Mouse (Mus musculus) midbrain, embryonic 13.5 days (tissue): ENCODE data around the gene Gng3. TPM values are rescaled to one million over a fixed set of nuclear protein-coding genes. Genes with fewer than 3 reads are reported as not detected.

Experiments
- ATAC-seq: fragments of 200-750 bp; cut with Nextera tagmentation; 2 replicates; pipeline ENCODE4 v1.8.0; 2017; ENCODE audit warnings: mild to moderate bottlenecking, moderate TSS enrichment, moderate library complexity
- H3K27ac ChIP-seq: fragments of 300-500 bp; sonication (generic); 2 replicates; pipeline ENCODE4 v1.5.1; 2015; ENCODE audit warnings: inconsistent platforms, mild to moderate bottlenecking, moderate library complexity
- H3K27me3 ChIP-seq: fragments of 300-500 bp; sonication (generic); 2 replicates; pipeline ENCODE4 v1.6.1; 2015; ENCODE audit warnings: mild to moderate bottlenecking, inconsistent platforms
- H3K36me3 ChIP-seq: fragments of 300-500 bp; sonication (generic); 2 replicates; pipeline ENCODE4 v1.6.1; 2015; ENCODE audit warnings: mild to moderate bottlenecking, inconsistent platforms
- H3K4me1 ChIP-seq: fragments of 300-500 bp; sonication (generic); replicated peaks from 2 replicates; pipeline ENCODE4 v1.6.1; 2015; ENCODE audit warnings: inconsistent platforms
- H3K4me2 ChIP-seq: fragments of 300-500 bp; sonication (generic); replicated peaks from 2 replicates; pipeline ENCODE4 v1.6.1; 2015; ENCODE audit warnings: moderate library complexity, mild to moderate bottlenecking, inconsistent platforms
- H3K4me3 ChIP-seq: fragments of 300-500 bp; sonication (generic); replicated peaks from 2 replicates; pipeline ENCODE4 v1.5.1; 2015; ENCODE audit warnings: mild to moderate bottlenecking, inconsistent platforms
- H3K9ac ChIP-seq: fragments of 300-500 bp; sonication (generic); replicated peaks from 2 replicates; pipeline ENCODE4 v1.6.1; 2015; ENCODE audit warnings: mild to moderate bottlenecking, inconsistent platforms
- H3K9me3 ChIP-seq: fragments of 300-500 bp; sonication (generic); 2 replicates; pipeline ENCODE4 v1.6.1; 2016; ENCODE audit warnings: mild to moderate bottlenecking, inconsistent platforms
- WGBS: fragments of 180-500 bp; shearing (Covaris S2); methylation state at CpG from one replicate; pipeline ENCODE4 v1.1.7; 2015; 5-methylcytosine and 5-hydroxymethylcytosine counted together
- polyA plus RNA-seq: library from polyadenylated mRNA; unstranded; fragments of >200 nt; fragmentation: Nextera tagmentation; extraction: Ambion mirVana; gene quantifications from 2 replicates; pipeline ENCODE4 v1.2.1, GENCODE M21; 2015

Gene Gng3
- polyA plus RNA-seq, 1 experiment from 2014 or later, result 310 TPM

DNA sequence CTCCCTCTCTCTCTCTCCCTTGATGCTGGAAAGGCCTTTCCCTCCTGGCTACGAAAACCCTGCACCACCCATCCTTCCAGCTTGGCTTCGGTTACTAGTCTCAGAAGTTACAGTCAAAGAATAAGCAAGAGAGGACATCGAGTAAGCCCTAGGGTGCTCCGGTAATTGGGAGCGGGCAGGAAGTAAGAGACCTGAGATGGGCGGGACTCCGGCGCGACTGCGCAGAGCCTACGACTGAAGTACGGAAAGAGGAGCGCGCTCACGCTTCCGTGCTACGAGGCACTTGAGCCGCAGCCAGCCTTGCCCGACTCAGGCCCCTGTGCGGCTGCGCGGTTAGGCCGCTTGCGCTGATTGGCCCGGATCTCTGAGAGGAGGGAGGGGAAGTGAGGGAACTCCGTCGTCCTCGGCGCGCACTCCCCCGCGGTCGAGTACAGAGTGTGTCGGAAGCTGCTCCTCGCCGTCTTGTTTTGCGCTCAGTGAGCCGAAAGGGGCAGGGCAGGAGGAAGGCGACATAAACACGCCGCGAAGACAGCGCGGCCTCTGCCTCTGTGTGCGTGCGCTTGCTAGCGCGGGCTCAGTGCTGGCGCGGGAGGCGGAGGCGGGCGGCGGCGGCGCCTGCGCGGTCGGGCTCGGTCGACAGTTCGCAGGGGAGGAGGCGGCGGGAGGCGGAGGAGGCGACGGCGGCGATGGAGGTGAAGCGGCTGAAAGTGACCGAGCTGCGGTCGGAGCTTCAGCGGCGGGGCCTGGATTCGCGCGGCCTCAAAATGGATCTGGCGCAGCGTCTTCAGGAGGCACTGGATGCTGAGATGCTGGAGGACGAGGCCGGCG lies 19.2 kb downstream of the Gng3 start, which contains the start of gene Hnrnpul2:
Hnrnpul2 (plus strand) TSS at position 415 of the 828 bp plus-strand sequence.
- Histone ChIP-seq H3K36me3 (peaks cover 32% of the 10 kb centered on the region), H3K27ac (peak within 1 kb of the TSS; percentile 96), H3K9ac (peak within 1 kb of the TSS; percentile 93), H3K4me2 (peak within 1 kb of the TSS; percentile 98), H3K4me1 (peaks cover 62% of the 10 kb centered on the region), H3K27me3 (no peaks in the 10 kb centered on the region), H3K4me3 (peak within 1 kb of the TSS; percentile 81), H3K9me3 (no peaks in the 10 kb centered on the region)
- WGBS, result under 1% methylated on average over 82 of the region's 83 CpGs
- peak; percentile 97 for ATAC-seq

DNA sequence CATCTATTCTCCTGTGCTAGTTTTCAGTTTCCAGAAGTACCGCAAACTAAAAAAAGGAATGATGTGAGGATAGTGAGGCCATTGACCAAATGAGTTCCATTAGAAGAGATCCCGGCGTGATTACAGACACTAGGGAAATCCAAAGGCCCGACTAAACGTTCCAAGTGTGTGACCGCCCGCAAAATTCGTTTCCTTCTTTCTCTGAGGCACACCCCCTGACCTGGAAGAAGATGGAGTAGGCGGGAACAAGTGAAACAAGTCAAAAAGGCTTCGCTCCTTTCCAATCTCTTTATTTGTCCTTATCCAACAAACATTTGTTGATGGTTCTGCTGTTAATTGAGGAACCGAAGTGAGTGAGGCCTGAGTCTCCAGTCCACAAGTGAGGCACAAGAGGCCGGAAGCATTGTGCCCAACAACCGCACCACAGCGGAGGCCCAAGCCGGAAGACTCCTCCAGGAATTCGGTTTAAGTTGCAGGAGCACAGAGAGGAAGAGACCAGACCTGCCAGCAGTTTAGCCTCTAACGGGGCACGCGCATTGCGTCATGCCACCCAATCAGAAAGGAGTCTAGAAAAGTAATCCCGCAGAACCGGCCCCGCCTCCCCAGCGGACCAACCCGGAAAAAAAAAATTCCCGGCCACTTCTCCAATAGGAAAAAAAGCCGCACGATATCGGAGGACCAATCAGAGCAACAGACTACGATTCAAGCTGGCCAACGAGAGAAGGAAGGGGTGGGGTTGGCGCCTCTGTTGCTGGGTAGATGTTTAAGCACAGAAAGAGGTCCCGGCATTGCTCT lies 20.0 kb downstream of the Gng3 start, which contains the start of gene Ttc9c:
Ttc9c (minus strand) TSS at position 533 of the 795 bp plus-strand sequence.
- peak within 1 kb of the TSS; percentile 93 for H3K9ac ChIP-seq
- under 1% methylated on average over 33 of the region's 33 CpGs for WGBS
- H3K27ac ChIP-seq, result peak within 1 kb of the TSS; percentile 96

DNA sequence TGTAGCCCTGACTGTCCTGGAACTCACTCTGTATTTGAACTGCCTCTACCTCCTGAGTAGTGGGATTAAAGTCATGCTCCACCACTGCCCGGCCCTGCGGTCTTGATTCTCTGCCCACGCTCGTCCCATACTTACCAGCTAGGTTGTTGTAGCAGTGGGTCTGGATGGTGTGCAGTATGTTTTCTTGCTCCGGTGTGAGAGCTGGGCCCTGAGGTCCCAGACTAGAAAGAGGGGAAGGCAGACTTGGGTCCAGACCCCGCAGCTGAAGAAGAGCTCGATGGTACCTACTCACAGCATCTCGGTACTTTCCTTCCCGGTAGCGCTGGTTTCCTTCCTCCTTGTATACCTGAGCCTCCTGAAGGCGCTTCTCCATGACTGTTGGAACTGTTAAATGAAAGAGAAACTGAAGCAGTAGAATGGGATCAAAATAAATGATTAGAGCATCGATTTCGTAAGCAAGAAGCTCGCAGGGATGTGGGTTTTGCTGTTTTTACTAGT lies 20.6 kb downstream of the Gng3 start:
- ATAC-seq, result no peak
- WGBS, result 31% methylated on average over 14 of the region's 14 CpGs
- peaks cover 62% of the 10 kb centered on the region for H3K4me1 ChIP-seq
- H3K9ac ChIP-seq, result peak overlapping the region; percentile 84
- H3K27ac ChIP-seq, result peak overlapping the region; percentile 96
- H3K27me3 ChIP-seq, result no peaks in the 10 kb centered on the region
- peak overlapping the region; percentile 98 for H3K4me2 ChIP-seq
- H3K4me3 ChIP-seq, result peak overlapping the region; percentile 81
- peaks cover 28% of the 10 kb centered on the region for H3K36me3 ChIP-seq
- H3K9me3 ChIP-seq, result no peaks in the 10 kb centered on the region

More for the DNA sequence above, 20.0 kb downstream of the Gng3 start, which contains the start of gene Ttc9c:
- Histone ChIP-seq H3K36me3 (peaks cover 30% of the 10 kb centered on the region), H3K9me3 (no peaks in the 10 kb centered on the region), H3K27me3 (no peaks in the 10 kb centered on the region), H3K4me1 (peaks cover 62% of the 10 kb centered on the region), H3K4me3 (peak within 1 kb of the TSS; percentile 81), H3K4me2 (peak within 1 kb of the TSS; percentile 98)
- peak; percentile 95 for ATAC-seq

DNA sequence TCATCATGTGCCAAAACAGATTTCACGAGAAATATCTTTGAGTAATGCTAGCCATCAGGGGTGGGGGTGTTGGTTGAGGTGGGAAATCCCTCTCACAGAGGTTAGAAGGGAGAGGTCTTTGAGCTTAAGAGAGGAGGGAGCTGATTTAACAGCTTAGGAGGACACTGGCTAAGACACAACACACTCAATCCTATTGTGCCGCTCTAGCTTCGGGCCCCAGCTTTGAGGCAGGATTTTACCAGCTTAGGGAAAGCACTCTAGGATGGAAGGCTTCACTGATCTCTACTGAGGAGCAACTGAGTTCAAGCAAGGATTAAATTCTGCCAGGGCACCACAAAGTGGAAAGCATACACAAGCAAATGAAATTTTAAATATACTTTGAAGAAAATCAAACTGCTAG lies 22.0 kb downstream of the Gng3 start:
- Histone ChIP-seq H3K9me3 (no peaks in the 10 kb centered on the region), H3K27me3 (no peaks in the 10 kb centered on the region), H3K36me3 (peaks cover 33% of the 10 kb centered on the region), H3K4me3 (peak overlapping the region; percentile 9), H3K4me2 (peak overlapping the region; percentile 26), H3K4me1 (peaks cover 49% of the 10 kb centered on the region), H3K27ac (no peak overlapping the region), H3K9ac (peak overlapping the region; percentile 50)
- no peak for ATAC-seq
- WGBS, result 40% methylated on average over 3 of the region's 3 CpGs

DNA sequence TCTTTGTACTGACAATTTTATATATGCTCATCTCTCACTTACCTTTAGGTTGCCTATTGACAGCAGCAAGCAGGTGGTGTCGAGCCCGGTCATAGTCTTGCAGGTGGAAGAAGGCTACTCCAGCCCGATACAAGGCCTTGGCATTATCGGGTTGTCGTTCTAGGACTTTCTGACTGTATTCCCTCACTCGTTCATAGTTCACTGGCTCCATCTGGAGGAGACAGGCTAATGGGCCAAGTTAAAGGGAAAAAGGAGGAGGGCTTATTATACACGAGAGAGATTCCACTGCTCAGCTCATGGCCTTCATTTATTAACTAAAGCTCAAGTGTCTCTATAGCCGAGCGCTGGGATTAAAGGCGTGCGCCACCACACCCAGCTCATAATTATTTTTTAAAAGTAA lies 23.2 kb downstream of the Gng3 start:
- Histone ChIP-seq H3K27me3 (no peaks in the 10 kb centered on the region), H3K4me3 (no peak overlapping the region), H3K9me3 (no peaks in the 10 kb centered on the region), H3K27ac (no peak overlapping the region), H3K4me2 (peak overlapping the region; percentile 14; the same call in 1 of the 2 replicates), H3K36me3 (peaks cover 43% of the 10 kb centered on the region), H3K9ac (peak overlapping the region; percentile 17), H3K4me1 (peaks cover 39% of the 10 kb centered on the region)
- 84% methylated on average over 11 of the region's 11 CpGs for WGBS
- ATAC-seq, result no peak

DNA sequence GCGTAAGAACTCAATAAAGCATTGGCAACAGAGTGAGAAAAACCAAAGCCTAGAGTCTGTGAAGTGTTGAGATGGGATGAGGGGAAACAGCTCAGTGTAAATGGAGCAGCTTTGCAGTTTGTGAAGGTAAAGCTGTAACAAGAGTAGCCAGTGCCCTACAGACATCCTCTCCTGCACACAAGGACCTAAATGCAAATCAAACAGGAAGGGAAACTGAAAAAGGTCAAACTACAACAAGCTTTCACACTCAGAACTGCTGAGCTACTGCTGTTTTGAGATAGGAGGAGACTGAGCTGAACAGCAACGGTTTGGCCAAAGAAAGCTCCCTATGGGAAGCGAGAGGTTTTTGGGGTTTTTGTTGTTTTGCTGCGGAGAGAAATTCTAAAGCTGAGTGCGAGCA lies 32.2 kb downstream of the Gng3 start:
- ATAC-seq, result no peak
- H3K27ac ChIP-seq, result no peak overlapping the region
- peaks cover 20% of the 10 kb centered on the region for H3K4me1 ChIP-seq
- peaks cover 66% of the 10 kb centered on the region for H3K36me3 ChIP-seq
- 93% methylated on average over 5 of the region's 5 CpGs for WGBS
- H3K9ac ChIP-seq, result no peak overlapping the region; the same call in 1 of the 2 replicates
- no peaks in the 10 kb centered on the region for H3K9me3 ChIP-seq
- H3K4me2 ChIP-seq, result no peak overlapping the region
- no peak overlapping the region for H3K4me3 ChIP-seq
- no peaks in the 10 kb centered on the region for H3K27me3 ChIP-seq

DNA sequence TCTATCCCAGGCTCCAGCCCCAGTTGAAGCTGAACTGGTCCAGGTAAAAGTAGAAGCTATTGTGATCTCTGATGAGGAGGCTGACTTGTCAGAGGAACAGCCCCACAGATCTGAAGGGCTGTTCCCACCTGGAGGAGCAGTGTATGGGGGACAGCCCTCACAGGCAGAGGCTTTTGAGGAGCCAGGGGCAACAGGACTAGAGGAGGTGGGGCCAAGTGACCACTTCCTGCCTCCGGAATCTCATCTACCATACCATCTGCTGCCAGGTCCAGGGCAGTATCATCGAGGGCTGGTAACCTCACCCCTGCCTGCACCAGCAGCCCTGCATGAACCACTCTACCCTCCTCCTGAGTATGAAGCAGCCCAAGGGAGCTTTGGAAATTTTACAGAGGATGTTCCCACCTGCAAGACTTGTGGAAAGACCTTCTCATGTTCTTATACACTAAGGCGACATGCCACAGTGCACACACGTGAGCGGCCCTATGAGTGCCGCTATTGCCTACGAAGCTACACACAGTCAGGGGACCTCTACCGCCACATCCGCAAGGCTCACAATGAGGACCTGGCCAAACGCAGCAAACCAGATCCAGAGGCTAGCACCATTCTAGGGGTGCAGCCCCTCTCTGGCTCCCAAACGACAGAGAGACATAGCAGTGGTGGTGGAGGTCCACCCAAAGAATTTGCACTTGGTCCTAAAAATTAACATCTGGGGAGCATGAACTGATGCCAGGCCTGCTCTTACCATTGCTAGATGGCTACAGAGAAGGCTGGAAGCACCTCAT lies 34.9 kb downstream of the Gng3 start:
- peaks cover 24% of the 10 kb centered on the region for H3K4me1 ChIP-seq
- H3K27me3 ChIP-seq, result no peaks in the 10 kb centered on the region
- WGBS, result 92% methylated on average over 11 of the region's 11 CpGs
- H3K36me3 ChIP-seq, result peaks cover 45% of the 10 kb centered on the region
- no peak for ATAC-seq
- no peak overlapping the region for H3K4me3 ChIP-seq
- no peak overlapping the region for H3K4me2 ChIP-seq
- no peak overlapping the region for H3K9ac ChIP-seq
- no peaks in the 10 kb centered on the region for H3K9me3 ChIP-seq
- H3K27ac ChIP-seq, result no peak overlapping the region

DNA sequence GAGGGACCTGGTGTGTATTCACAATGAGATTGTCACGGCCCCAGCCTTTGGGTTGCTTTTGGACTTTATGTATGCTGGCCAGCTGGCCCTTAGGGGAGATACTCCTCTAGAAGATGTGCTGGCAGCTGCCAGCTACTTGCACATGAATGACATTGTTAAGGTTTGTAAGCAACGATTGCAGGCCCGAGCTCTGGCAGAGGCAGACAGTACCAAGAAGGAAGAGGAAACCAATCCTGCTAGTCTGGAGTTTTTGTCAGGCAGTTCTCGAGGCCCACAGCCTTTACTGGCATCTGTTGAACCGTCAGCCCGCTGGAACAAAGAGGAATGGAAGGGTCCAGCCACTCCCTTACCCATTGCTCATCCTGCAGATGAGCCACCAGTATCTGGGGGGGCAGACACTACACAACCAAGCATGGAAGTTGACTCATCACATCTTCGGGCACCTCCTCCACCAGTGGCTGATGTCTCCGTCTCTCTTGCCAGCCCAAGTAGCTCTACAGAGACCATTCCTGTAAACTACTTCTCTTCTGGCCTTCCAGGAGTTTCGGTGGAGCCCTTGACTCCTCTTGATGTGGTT lies 35.7 kb downstream of the Gng3 start:
- peak overlapping the region; percentile 60 for H3K4me3 ChIP-seq
- peak overlapping the region; percentile 71; the same call in 1 of the 2 replicates for H3K9ac ChIP-seq

DNA sequence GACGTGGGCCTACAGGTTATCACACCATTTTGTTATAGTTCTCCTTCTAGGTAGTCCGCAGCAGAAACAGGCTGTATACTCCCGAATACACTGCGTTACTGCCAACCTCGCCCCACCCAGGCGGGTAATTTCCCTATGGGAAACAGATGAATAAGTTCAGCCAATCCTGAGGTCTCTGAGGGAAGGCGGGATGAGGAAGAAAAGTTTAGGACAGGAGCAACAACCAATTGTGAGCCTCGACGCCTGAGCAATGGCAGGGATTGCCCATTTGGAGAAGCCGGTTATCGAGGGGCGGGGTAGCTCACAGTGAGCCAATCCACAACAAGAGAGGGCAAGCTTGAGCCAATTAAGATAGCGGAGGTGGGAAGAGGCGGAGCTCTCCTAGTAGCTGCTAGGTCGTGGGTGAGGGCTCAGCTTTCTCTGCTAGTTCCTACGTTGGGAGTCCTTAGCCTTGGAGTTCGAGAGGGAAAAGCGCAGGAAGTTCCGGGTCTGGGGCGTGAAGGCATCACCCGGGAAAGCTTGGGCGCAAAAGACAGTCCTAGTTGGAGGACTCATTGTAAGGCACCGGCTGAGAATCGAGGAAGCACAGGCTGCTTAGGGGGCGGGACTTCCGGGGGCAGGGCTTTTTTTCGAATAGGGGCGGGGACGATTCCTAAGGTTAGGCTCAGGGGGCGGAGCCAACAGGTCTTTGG lies 36.7 kb downstream of the Gng3 start, which contains the start of gene Zbtb3:
Zbtb3 (plus strand) TSS at position 426 of the 692 bp plus-strand sequence.
- under 1% methylated on average over 30 of the region's 30 CpGs for WGBS
- Histone ChIP-seq H3K4me2 (peak within 1 kb of the TSS; percentile 62), H3K9me3 (no peaks in the 10 kb centered on the region), H3K36me3 (peaks cover 30% of the 10 kb centered on the region), H3K4me3 (peak within 1 kb of the TSS; percentile 60), H3K4me1 (peaks cover 34% of the 10 kb centered on the region), H3K27me3 (no peaks in the 10 kb centered on the region), H3K9ac (peak within 1 kb of the TSS; percentile 71), H3K27ac (peak within 1 kb of the TSS; percentile 90)
- peak; percentile 98 for ATAC-seq

More for the DNA sequence above, 35.7 kb downstream of the Gng3 start:
- ATAC-seq, result no peak
- Histone ChIP-seq H3K4me2 (peak overlapping the region; percentile 62), H3K27ac (peak overlapping the region; percentile 64; the same call in 1 of the 2 replicates), H3K4me1 (peaks cover 28% of the 10 kb centered on the region), H3K36me3 (peaks cover 39% of the 10 kb centered on the region), H3K27me3 (no peaks in the 10 kb centered on the region), H3K9me3 (no peaks in the 10 kb centered on the region)
- 89% methylated on average over 9 of the region's 9 CpGs for WGBS

DNA sequence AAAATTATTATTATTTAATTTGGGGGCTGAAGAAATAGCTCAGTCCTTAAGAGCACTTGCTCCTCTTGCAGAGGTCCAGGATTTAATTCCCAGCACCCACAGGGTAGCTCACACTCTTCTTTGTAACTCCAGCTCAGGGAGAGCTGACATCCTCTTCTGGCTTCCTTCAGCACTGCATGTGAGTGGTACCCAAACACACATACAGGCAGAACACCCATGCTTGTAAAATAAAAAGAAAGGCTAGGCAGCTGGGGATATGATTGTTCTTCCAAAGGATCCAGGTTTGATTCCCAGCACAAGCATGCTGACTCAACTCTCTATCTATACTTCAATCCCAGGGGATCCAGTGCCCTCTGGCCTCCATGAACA lies 40.1 kb downstream of the Gng3 start:
- H3K27me3 ChIP-seq, result no peaks in the 10 kb centered on the region
- peak overlapping the region; percentile 86 for H3K4me3 ChIP-seq
- H3K9ac ChIP-seq, result no peak overlapping the region
- no peak overlapping the region for H3K27ac ChIP-seq
- H3K36me3 ChIP-seq, result peaks cover 20% of the 10 kb centered on the region
- H3K4me2 ChIP-seq, result peak overlapping the region; percentile 75; the same call in 1 of the 2 replicates
- no peak for ATAC-seq
- H3K9me3 ChIP-seq, result no peaks in the 10 kb centered on the region
- peaks cover 32% of the 10 kb centered on the region for H3K4me1 ChIP-seq
